Mouse (Mus musculus) neural tube, embryonic 13.5 days (tissue): ENCODE measurements at regions not wholly inside any gene's neighbourhood (a gene's known extent, or its start where the extent isn't known, plus 50 kb on each side); places are given as distances from the start of the nearest gene placed in this dataset.

Experiments used
- ATAC-seq: fragments of 200-750 bp; cut with Nextera tagmentation; 2 replicates; pipeline ENCODE4 v1.8.0; 2017; ENCODE audit warnings: low read depth, mild to moderate bottlenecking, moderate TSS enrichment, moderate library complexity
- H3K27ac ChIP-seq: fragments of 300-500 bp; sonication (generic); replicated peaks from 2 replicates; pipeline ENCODE4 v1.5.1; 2015; ENCODE audit warnings: moderate library complexity, mild to moderate bottlenecking, inconsistent platforms
- H3K27me3 ChIP-seq: fragments of 300-500 bp; sonication (generic); 2 replicates; pipeline ENCODE4 v1.6.1; 2015; ENCODE audit warnings: mild to moderate bottlenecking, inconsistent platforms
- H3K36me3 ChIP-seq: fragments of 300-500 bp; sonication (generic); 2 replicates; pipeline ENCODE4 v1.6.1; 2015; ENCODE audit warnings: mild to moderate bottlenecking, inconsistent platforms
- H3K4me1 ChIP-seq: fragments of 300-500 bp; sonication (generic); replicated peaks from 2 replicates; pipeline ENCODE4 v1.6.1; 2015; ENCODE audit warnings: inconsistent platforms
- H3K4me2 ChIP-seq: fragments of 300-500 bp; sonication (generic); 2 replicates; pipeline ENCODE4 v1.6.1; 2015; ENCODE audit warnings: inconsistent platforms, mild to moderate bottlenecking, moderate library complexity
- H3K4me3 ChIP-seq: fragments of 300-500 bp; sonication (generic); 2 replicates; pipeline ENCODE4 v1.5.1; 2015; ENCODE audit warnings: mild to moderate bottlenecking, inconsistent platforms
- H3K9ac ChIP-seq: fragments of 300-500 bp; sonication (generic); 2 replicates; pipeline ENCODE4 v1.6.1; 2015; ENCODE audit warnings: moderate library complexity, mild to moderate bottlenecking, inconsistent platforms
- H3K9me3 ChIP-seq: fragments of 300-500 bp; sonication (generic); 2 replicates; pipeline ENCODE4 v1.6.1; 2016; ENCODE audit warnings: inconsistent platforms
- WGBS: fragments of 180-500 bp; shearing (Covaris S2); methylation state at CpG from one replicate; pipeline ENCODE4 v1.1.7; 2015; 5-methylcytosine and 5-hydroxymethylcytosine counted together

GRCm38 (mm10) chr3:104561567-104561966 is 49.8 kb upstream of the Lrig2 start:
- Histone ChIP-seq H3K4me2 (no peak overlapping the region), H3K4me3 (no peak overlapping the region), H3K27me3 (no peaks in the 10 kb centered on the region), H3K9ac (no peak overlapping the region), H3K4me1 (peaks cover 12% of the 10 kb centered on the region), H3K27ac (no peak overlapping the region), H3K9me3 (no peaks in the 10 kb centered on the region), H3K36me3 (no peaks in the 10 kb centered on the region)
- WGBS: 52% methylated on average over 4 of the region's 4 CpGs
- no peak for ATAC-seq
